Mouse (Mus musculus) urinary bladder, postnatal 36 days (tissue): ENCODE data around the gene Cmc4.

Source experiments
- DNase-seq, 2 experiments: peaks; one replicate each; pipeline ENCODE4 v3.0.0; 2022; ENCODE audit warnings: low spot score in 2 of 2, mixed read lengths in 1 of 2

Gene Cmc4

DNA sequence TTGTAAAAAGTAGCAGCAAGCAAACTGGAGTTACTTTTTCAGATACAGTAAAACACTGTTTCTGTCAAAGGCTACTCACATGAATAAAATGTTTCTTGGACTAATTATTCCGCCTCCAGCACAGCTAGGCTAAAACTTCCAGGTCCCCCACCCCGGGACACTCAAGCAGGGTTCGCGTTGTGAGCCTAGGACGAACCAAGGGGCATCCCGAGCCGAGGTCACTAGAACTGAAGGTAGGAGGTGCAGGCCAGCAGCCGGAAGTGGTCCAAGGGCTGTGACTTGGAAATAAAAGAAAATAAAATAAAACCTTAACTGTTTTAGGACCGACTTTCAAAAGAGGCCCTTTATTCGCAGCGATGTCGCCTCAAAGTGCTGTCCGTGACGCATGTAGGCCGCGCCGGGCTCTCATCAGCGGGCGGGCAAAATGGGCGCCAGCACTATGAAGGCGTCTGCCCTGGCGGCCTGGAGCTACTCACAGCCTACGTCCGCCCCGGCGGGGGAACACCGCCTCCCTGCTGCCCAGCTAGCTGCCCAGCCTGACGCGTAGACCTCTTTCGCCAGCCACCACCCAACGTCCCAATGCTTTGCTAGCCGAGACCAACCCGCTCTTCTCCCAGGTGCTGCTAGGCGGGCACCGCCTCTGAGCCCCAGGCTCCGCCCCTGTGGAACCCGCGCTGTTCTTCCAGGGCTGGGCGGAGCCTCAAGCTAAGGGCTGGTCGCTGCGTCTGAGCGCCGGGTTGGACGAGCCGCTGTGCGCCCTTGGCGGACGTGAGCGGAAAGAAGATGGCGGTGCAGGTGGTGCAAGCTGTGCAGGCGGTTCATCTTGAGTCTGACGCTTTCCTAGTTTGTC lies at the start of gene Cmc4, which contains the start of the genes Mtcp1 and Brcc3:
Gene Cmc4, minus strand, starts transcription at position 649 of the 850 bp plus-strand sequence.
Gene Mtcp1, minus strand, starts transcription at position 653 of the 850 bp plus-strand sequence.
Gene Brcc3, plus strand, starts transcription at position 693 of the 850 bp plus-strand sequence.
- DNase-seq, result peak; percentile 77 to 85

DNA sequence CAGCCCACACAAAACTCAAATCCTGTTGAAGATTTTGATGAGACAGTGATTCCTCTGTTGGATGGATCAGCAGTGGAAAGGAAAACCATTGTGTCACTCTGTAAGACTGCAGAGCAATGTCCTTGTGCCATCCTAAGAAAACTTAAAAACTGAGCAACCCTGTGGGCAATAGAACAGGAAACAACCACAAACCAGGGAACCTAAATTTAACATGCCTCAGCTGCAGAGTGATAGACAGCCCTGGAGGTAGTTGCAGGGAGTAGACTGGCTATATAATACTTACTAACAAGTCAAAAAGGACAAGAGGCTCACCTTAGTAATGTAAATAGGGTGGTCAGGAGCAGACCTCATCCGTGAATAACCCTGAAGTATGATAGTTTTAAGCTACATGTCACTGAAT lies 38.2 kb upstream of the Cmc4 start:
- DNase-seq, result no peak

DNA sequence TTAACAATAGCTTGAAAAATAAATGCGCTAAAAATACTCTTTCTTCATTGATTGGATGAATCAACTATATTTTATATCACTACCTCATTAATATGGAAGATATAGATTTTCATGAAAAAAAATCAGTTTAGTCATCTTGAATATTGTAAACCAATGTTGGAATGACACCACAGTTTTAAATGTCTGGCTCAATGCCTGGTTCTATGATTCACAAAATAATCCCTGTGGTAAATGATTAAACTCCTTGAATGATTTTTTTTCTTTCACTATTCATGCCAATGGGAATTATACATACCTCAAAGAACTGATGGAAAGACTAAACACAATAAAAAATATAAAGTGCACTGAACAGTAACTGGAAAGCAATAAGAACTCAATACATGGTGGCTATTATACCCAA lies 6.7 kb downstream of the Cmc4 start:
- no peak for DNase-seq

DNA sequence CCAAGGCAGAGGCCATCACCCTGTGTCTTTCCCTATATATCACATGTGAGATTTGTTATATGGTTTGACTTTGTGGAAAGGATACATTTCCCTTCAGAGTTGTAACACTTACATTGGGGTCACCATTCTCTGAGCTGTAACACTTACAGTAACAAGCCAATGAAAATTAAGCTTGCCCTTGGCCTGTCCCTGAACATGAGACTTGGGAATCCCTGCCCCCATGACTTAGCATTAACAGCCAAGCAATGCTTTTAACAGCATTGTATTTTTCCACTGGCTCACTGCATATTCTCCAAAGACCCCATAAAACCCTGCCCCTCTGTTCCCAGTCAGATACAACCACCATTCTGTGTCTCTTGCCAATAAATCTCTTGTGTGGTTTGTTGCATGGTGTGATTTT lies 13.0 kb downstream of the Cmc4 start:
- no peak for DNase-seq

DNA sequence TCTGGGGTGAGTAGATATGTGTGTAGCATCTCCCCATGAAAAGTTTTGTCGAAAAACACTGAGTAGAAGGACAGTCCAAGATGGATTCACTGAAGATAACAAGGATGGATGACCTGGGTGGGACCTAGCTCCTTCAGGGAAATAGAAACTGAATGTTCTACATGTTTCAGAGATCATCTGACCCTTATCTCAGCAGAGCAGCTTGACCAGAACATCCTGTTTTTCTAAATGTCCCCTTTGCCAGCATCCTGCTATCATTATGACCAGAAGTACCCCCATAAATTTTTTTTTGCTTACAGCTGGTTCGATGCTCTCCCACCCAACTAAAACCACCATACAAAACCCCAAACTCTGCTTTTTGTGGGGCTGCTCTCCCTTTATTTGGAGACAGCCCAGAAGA lies 13.7 kb downstream of the Cmc4 start:
- no peak for DNase-seq

DNA sequence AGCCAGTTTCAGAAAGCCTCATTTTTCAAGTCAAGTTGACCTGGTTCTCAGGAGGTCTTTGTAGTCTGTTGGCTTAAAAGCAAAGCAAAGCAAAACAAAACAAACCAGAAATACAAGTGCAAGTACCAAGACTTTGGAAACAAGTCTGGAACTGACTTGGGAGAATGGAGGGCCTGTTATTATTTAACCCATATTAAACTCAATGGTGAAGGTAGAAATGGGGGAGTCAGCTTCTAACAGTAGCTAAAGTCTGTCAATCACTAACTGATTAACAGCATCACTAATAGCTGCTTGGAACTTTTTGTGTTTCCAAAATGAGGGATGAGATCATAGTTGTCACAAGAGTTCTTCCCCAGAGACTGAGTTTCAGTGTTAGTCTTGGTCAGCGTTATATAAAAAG lies 16.9 kb downstream of the Cmc4 start:
- DNase-seq, result no peak

DNA sequence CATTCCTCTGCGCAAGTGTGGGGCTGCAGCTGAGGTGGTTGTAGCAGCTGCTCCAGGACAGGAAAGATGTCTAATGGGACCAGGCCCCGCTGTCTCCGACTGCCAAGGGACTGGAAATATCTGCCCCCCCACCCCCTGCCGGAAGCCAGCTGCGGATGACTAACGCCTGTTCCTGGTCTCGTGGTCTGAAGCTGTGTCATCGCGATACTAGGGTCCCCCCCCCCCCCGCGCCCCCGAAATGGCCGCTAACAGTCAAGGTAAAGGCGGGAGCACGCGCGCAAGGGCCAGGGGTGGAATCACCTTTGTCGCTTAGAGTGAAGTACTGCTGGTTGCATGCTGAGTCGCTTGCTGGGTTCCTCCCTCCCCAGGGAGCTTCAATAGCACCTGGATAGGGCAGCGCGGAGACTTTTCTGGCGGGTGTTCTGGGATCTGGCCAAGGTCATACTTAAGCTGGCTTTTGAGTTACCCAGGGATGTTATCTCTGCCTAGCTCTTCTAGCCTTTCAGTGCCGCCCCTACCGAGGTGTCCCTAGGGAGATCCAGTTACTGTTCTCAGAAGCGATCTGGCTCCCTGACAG lies 34.1 kb downstream of the Cmc4 start, which contains the start of the genes Fundc2 and F8:
Gene Fundc2, plus strand, starts transcription at position 205 of the 577 bp plus-strand sequence.
Gene F8, minus strand, starts transcription at position 421 of the 577 bp plus-strand sequence.
- peak; percentile 44 to 47 for DNase-seq

DNA sequence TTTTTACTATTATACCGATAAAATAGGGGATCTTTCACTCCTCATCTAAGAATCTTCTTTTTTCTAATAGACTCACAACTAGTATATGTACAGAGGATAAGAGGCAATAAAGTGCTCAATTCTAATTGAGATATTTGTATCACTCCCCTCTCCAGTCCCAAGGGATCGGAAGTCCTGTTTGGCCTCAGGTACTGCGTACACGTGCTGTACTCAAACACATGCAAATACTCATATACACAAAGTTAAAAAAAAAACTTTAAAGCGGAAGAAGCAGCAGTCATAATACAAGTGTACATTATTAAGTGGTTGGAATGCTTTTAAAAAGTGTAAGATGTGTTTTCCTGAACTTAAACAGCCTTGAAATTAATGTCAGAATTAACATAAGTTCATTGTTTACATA lies 34.7 kb downstream of the Cmc4 start:
- DNase-seq, result no peak

DNA sequence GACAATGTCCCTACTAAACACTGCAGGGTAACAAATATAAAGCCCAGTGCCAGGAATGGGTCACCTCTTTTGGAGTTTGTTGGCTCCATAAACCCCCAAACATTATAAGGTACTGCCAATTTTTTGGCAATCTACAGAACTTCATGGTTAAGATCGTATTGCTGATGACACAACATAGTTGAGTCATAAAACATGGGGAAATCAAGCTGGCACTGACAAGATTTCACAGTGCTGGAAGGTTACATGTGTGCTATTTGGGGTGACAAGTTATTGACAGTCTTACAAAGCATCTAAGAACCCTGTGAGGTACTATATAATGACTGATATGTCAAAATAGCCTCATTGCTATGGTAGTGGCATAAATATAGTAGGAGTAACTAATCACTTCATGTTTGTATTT lies 35.2 kb downstream of the Cmc4 start:
- no peak for DNase-seq

DNA sequence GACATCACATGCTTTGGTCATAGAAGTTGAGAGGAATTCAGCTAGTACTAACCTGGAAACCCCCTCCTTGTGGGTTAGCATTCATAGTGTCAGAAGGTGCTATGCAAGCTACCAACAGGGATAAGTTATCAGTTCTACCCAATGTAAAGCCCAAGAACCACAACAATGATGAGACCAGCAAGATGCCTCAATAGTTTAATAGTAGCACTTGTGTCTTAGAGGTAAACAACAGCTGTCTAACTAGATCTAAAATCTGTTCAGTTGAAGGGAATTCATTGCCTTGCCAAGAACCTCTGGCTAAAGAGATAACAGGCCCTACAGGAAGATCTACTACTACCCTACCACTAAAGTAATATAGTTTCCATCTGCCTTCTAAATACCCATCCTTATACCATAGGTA lies 39.6 kb downstream of the Cmc4 start:
- no peak for DNase-seq

DNA sequence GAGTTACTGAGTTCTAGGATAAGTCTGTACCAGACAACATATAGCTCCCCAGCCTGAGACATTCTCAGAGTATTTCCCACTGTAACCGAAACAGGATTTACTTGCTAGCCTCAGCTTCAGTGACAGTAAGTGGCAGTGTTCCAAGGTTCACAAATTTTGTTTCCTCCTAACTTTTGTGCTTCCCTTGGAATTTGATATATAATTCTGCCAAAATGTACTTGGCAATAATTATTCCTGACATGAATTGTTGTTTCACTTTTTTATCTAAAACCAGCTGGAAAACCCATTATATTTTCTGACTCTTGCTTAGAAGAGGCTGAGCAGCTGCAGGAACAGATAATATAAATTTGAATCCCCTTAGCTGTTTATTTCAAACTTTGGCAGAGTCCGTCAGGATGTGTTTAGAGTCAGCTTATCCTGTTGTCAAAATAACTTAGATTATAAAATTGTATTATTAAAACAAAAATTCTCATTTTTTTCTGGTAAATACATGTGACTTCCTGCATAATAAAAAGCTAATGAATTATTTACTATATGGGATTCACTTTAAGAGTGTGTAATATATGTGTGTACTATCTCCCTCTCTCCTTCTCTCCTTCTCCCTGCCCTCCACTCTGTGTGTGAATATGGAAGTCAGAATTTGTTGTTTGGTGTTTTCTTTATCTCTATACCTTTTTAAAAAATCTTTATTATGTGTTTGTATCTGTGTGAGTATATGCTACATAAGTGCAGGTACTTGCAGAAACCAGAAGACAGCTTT lies 43.5 kb downstream of the Cmc4 start:
- DNase-seq, result no peak

DNA sequence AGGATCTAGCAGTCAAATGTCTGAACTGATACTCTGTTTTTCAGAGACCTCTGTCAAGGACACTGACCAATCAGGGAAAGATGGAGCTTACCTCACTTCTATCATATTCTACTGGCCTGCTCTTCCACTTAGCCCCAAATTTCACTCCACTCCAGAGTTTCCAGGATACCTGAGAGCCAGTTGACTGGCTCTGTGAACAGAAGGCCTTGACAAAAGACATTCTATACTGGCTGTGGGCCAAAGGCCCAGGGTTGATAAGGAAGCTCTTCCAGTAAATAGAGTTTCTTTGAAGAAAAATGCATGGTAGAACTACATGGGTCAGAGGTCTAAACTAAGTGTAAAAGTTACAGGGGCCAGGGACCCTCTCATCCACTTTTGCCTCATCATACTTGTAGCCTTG lies 46.2 kb downstream of the Cmc4 start:
- DNase-seq, result no peak
